Mouse (Mus musculus) forebrain, embryonic 15.5 days (tissue): ENCODE results near the gene Atp8a2. TPM values are rescaled to one million over a fixed set of nuclear protein-coding genes. Genes with fewer than 3 reads are reported as not detected.

Experiments used
- ATAC-seq: fragments of 200-750 bp; cut with Nextera tagmentation; replicated peaks from 2 replicates; pipeline ENCODE4 v1.8.0; 2017; ENCODE audit warnings: mild to moderate bottlenecking, moderate TSS enrichment, moderate library complexity
- H3K27ac ChIP-seq: fragments of 300-500 bp; sonication (generic); replicated peaks from 2 replicates; pipeline ENCODE4 v1.5.1; 2015; ENCODE audit warnings: mild to moderate bottlenecking, inconsistent platforms
- H3K27me3 ChIP-seq: fragments of 300-500 bp; sonication (generic); 2 replicates; pipeline ENCODE4 v1.6.1; 2015; ENCODE audit warnings: inconsistent platforms
- H3K36me3 ChIP-seq: fragments of 300-500 bp; sonication (generic); 2 replicates; pipeline ENCODE4 v1.6.1; 2015; ENCODE audit warnings: mild to moderate bottlenecking, inconsistent platforms
- H3K4me1 ChIP-seq: fragments of 300-500 bp; sonication (generic); 2 replicates; pipeline ENCODE4 v1.6.1; 2015; ENCODE audit warnings: inconsistent platforms
- H3K4me2 ChIP-seq: fragments of 300-500 bp; sonication (generic); replicated peaks from 2 replicates; pipeline ENCODE4 v1.6.1; 2015; ENCODE audit warnings: mild to moderate bottlenecking, inconsistent platforms
- H3K4me3 ChIP-seq: fragments of 300-500 bp; sonication (generic); 2 replicates; pipeline ENCODE4 v1.5.1; 2015; ENCODE audit warnings: mild to moderate bottlenecking, inconsistent platforms
- H3K9ac ChIP-seq: fragments of 300-500 bp; sonication (generic); replicated peaks from 2 replicates; pipeline ENCODE4 v1.6.1; 2015; ENCODE audit warnings: mild to moderate bottlenecking, inconsistent platforms
- H3K9me3 ChIP-seq: fragments of 300-500 bp; sonication (generic); 2 replicates; pipeline ENCODE4 v1.6.1; 2016; ENCODE audit warnings: inconsistent platforms
- WGBS: fragments of 180-500 bp; shearing (Covaris S2); methylation state at CpG from one replicate; pipeline ENCODE4 v1.1.7; 2015; ENCODE audit warnings: mixed read lengths; 5-methylcytosine and 5-hydroxymethylcytosine counted together
- polyA plus RNA-seq: library from polyadenylated mRNA; unstranded; fragments of >200 nt; fragmentation: Nextera tagmentation; extraction: Ambion mirVana; gene quantifications from 2 replicates; pipeline ENCODE4 v1.2.1, GENCODE M21; 2015

Atp8a2 gene
- polyA plus RNA-seq, 1 experiment from 2014 or later = 31.7 TPM

- H3K4me3 ChIP-seq = no peak overlapping the region
These were observed 308.5 kb downstream of the Atp8a2 start for GRCm38 (mm10) chr14:59888446-59888845.

DNA sequence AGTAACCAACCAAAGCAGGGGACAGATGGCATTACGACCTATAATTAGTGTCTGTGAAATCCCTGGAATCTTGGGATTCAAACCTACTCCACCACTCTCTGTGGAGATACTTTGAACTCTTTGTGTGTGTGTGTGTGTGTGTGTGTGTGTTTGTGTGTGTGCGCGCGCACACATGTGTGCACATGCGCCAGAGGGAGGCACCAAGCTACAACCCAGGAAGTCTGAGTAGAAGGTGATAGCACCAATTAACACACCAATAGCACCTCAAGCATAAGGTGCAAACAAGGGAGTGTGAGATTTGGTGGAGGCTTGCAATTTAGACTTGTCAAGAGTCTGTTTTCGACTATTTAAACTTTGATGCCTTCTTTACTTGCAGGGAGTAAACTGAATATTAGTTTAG lies 308.9 kb downstream of the Atp8a2 start:
- 66% methylated on average over 6 of the region's 6 CpGs for WGBS
- Histone ChIP-seq H3K36me3 (no peaks in the 10 kb centered on the region), H3K27ac (peak overlapping the region; percentile 72), H3K9me3 (no peaks in the 10 kb centered on the region), H3K4me2 (no peak overlapping the region), H3K4me1 (peaks cover 23% of the 10 kb centered on the region), H3K9ac (no peak overlapping the region), H3K27me3 (no peaks in the 10 kb centered on the region), H3K4me3 (no peak overlapping the region)
- ATAC-seq = peak; percentile 34

More at GRCm38 (mm10) chr14:59888446-59888845, 308.5 kb downstream of the Atp8a2 start:
- H3K27ac ChIP-seq = peak overlapping the region; percentile 32; the same call in 1 of the 2 replicates
- H3K27me3 ChIP-seq = no peaks in the 10 kb centered on the region
- no peaks in the 10 kb centered on the region for H3K36me3 ChIP-seq
- ATAC-seq = no peak
- peaks cover 23% of the 10 kb centered on the region for H3K4me1 ChIP-seq
- H3K4me2 ChIP-seq = no peak overlapping the region
- H3K9me3 ChIP-seq = no peaks in the 10 kb centered on the region
- H3K9ac ChIP-seq = no peak overlapping the region
- WGBS = 70% methylated on average over 1 of the region's 1 CpGs

GRCm38 (mm10) chr14:59887061-59887861 lies 309.7 kb downstream of the Atp8a2 start:
- Histone ChIP-seq H3K9me3 (no peaks in the 10 kb centered on the region), H3K36me3 (no peaks in the 10 kb centered on the region), H3K4me2 (peak overlapping the region; percentile 14; the same call in 1 of the 2 replicates), H3K4me1 (peaks cover 23% of the 10 kb centered on the region), H3K27ac (peak overlapping the region; percentile 72), H3K27me3 (no peaks in the 10 kb centered on the region), H3K9ac (no peak overlapping the region), H3K4me3 (no peak overlapping the region)
- ATAC-seq = peak; percentile 93
- WGBS = 20% methylated on average over 15 of the region's 15 CpGs

DNA sequence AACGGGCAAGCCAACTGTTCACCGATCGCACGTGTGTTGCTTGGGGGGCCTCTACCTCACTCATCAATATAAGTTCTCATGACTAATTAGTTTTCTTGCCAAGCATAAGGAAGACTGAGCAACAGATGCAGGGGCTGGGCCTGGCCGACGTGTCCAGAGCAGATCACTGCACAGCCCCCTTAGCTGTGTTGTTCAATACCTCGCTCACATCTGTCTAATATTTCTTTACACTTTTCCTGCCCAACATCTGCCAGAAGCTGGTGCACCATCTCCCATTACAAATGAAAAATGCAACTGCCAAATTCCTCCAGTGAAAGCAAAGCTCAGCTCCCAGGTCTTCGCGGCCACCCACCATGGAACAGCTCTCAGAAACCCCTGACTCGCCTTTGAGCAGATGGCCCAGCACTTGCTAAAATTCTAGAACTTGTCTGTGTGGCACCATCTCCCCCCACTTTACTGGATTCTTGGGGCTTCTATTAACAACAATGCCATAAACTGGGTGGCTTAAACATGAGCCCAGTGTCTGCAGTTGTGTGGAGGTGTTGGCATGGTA lies 313.4 kb downstream of the Atp8a2 start:
- Histone ChIP-seq H3K36me3 (no peaks in the 10 kb centered on the region), H3K4me3 (no peak overlapping the region), H3K27ac (no peak overlapping the region), H3K4me2 (no peak overlapping the region), H3K4me1 (peaks cover 22% of the 10 kb centered on the region), H3K27me3 (no peaks in the 10 kb centered on the region), H3K9ac (no peak overlapping the region), H3K9me3 (no peaks in the 10 kb centered on the region)
- WGBS = 80% methylated on average over 10 of the region's 10 CpGs
- no peak for ATAC-seq

- no peak overlapping the region for H3K4me3 ChIP-seq
- H3K27ac ChIP-seq = no peak overlapping the region
- H3K4me2 ChIP-seq = no peak overlapping the region
- WGBS = 92% methylated on average over 3 of the region's 3 CpGs
- no peaks in the 10 kb centered on the region for H3K4me1 ChIP-seq
- H3K9me3 ChIP-seq = no peaks in the 10 kb centered on the region
- no peaks in the 10 kb centered on the region for H3K36me3 ChIP-seq
- no peak for ATAC-seq
- no peaks in the 10 kb centered on the region for H3K27me3 ChIP-seq
- no peak overlapping the region for H3K9ac ChIP-seq
These were observed 316.1 kb downstream of the Atp8a2 start for GRCm38 (mm10) chr14:59880829-59881228.

- Histone ChIP-seq H3K4me1 (no peaks in the 10 kb centered on the region), H3K9ac (no peak overlapping the region), H3K36me3 (no peaks in the 10 kb centered on the region), H3K9me3 (no peaks in the 10 kb centered on the region), H3K27ac (no peak overlapping the region), H3K27me3 (no peaks in the 10 kb centered on the region), H3K4me3 (no peak overlapping the region), H3K4me2 (no peak overlapping the region)
- ATAC-seq = no peak
- 86% methylated on average over 3 of the region's 3 CpGs for WGBS
These were observed 318.7 kb downstream of the Atp8a2 start for GRCm38 (mm10) chr14:59878248-59878647.

DNA sequence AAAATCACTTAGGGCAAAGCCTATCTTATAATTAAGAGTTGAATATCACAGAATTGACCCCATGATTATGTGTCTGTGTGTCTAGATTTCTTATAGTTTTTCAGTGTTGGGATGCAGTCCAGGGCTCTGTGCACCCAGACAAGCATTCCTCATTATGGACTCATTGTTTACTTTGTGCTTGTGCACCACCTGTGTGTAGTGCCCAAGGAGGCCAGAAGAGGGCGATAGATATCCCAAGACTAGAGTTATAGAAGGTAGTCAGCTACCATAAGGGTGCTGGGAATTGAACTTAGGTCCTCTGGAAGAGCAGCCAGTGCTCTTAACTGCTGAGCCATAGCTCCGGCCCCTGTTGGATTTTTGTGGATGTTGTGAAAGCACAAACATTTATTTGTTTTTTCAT lies 320.5 kb downstream of the Atp8a2 start:
- 78% methylated on average over 2 of the region's 2 CpGs for WGBS
- Histone ChIP-seq H3K4me3 (no peak overlapping the region), H3K27ac (no peak overlapping the region), H3K9me3 (no peaks in the 10 kb centered on the region), H3K4me2 (no peak overlapping the region), H3K36me3 (no peaks in the 10 kb centered on the region), H3K27me3 (no peaks in the 10 kb centered on the region), H3K9ac (no peak overlapping the region), H3K4me1 (no peaks in the 10 kb centered on the region)
- no peak for ATAC-seq

DNA sequence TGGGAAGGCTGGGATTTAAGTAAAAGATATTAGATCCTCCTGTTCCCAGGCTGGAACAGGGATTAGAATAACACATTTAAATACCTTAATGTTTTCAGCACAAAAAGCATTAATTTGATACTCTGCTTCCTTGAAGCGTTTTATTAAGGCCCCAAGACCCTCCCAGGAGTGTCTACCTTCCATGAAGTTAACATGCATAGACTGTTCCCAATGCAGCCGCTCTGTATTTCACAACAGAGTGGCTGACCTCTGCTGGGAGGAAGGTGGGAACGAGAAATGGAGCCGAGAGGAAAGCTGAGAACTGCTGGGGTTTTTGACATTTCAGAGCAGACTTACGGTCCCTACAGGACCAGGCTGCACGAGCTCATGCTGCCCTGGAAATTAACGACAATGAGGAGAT lies 328.6 kb downstream of the Atp8a2 start:
- H3K9ac ChIP-seq = no peak overlapping the region
- no peak overlapping the region for H3K4me3 ChIP-seq
- no peak overlapping the region for H3K27ac ChIP-seq
- no peak for ATAC-seq
- no peaks in the 10 kb centered on the region for H3K27me3 ChIP-seq
- no peak overlapping the region for H3K4me2 ChIP-seq
- WGBS = 72% methylated on average over 7 of the region's 7 CpGs
- H3K36me3 ChIP-seq = no peaks in the 10 kb centered on the region
- H3K9me3 ChIP-seq = 0 out of 2 replicates have a peak, but pooled peaks cover 4% of the 10 kb centered on the region
- no peaks in the 10 kb centered on the region for H3K4me1 ChIP-seq

DNA sequence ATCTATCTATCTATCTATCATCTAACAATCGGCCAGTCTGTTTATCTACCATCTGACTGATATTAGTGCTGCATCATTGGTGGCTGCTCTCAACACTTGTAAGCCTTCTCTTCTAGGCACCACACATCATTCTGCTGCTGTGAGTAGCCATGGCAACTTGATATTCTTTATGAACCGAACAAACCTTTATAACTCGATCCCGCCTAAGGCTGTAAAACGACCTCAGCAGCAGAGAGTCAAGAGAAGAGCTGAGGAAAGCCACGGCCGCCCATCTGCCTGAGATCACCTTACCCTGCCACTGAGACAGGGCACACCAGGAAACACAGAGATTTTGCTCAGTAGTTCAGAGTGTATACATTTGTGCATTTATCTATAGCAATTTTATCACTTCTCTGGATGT lies 329.2 kb downstream of the Atp8a2 start:
- Histone ChIP-seq H3K4me2 (no peak overlapping the region), H3K9me3 (0 out of 2 replicates have a peak, but pooled peaks cover 4% of the 10 kb centered on the region), H3K4me1 (no peaks in the 10 kb centered on the region), H3K27ac (no peak overlapping the region), H3K9ac (no peak overlapping the region), H3K4me3 (no peak overlapping the region), H3K36me3 (no peaks in the 10 kb centered on the region), H3K27me3 (no peaks in the 10 kb centered on the region)
- ATAC-seq = 0 out of 2 replicates have a peak, but pooled peaks have one; percentile 32
- 54% methylated on average over 7 of the region's 7 CpGs for WGBS

DNA sequence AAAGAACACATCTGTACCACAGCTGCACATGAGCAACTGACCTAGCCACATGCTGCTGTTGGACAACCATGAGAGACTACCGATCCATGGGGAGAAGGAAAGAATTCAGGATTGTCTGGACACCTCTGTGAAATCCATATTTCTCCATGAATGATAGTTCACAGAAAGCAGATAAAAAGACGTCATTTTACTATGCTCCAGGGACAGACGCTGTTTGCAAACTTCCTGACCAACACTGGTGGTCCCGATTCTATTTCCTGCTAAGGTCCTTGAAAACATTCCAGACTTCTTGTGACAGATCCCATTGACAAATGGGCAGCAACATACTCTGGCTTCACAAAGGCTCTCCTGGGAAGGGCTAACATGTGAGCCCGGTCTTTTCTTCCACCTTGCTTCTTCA lies 331.0 kb downstream of the Atp8a2 start:
- Histone ChIP-seq H3K9me3 (0 out of 2 replicates have a peak, but pooled peaks cover 4% of the 10 kb centered on the region), H3K9ac (no peak overlapping the region), H3K4me3 (no peak overlapping the region), H3K27ac (no peak overlapping the region), H3K4me2 (no peak overlapping the region), H3K4me1 (no peaks in the 10 kb centered on the region), H3K36me3 (no peaks in the 10 kb centered on the region), H3K27me3 (no peaks in the 10 kb centered on the region)
- WGBS = 86% methylated on average over 5 of the region's 5 CpGs
- no peak for ATAC-seq

- 0 out of 2 replicates have a peak, but pooled peaks have one; percentile 38 for ATAC-seq
- H3K27ac ChIP-seq = no peak overlapping the region
- H3K36me3 ChIP-seq = no peaks in the 10 kb centered on the region
These were observed 334.6 kb downstream of the Atp8a2 start for GRCm38 (mm10) chr14:59862351-59862750.

GRCm38 (mm10) chr14:59859830-59860229 lies 337.1 kb downstream of the Atp8a2 start:
- Histone ChIP-seq H3K9me3 (0 out of 2 replicates have a peak, but pooled peaks cover 4% of the 10 kb centered on the region), H3K4me3 (no peak overlapping the region), H3K27me3 (no peaks in the 10 kb centered on the region), H3K36me3 (0 out of 2 replicates have a peak, but pooled peaks cover 9% of the 10 kb centered on the region), H3K9ac (no peak overlapping the region), H3K27ac (no peak overlapping the region), H3K4me2 (no peak overlapping the region), H3K4me1 (no peaks in the 10 kb centered on the region)
- 98% methylated on average over 11 of the region's 11 CpGs for WGBS
- ATAC-seq = no peak

More at GRCm38 (mm10) chr14:59862351-59862750, 334.6 kb downstream of the Atp8a2 start:
- H3K9me3 ChIP-seq = 0 out of 2 replicates have a peak, but pooled peaks cover 4% of the 10 kb centered on the region
- H3K4me2 ChIP-seq = no peak overlapping the region
- H3K9ac ChIP-seq = no peak overlapping the region
- no peaks in the 10 kb centered on the region for H3K27me3 ChIP-seq
- H3K4me1 ChIP-seq = no peaks in the 10 kb centered on the region
- H3K4me3 ChIP-seq = no peak overlapping the region
- WGBS = 60% methylated on average over 4 of the region's 4 CpGs
